Mouse (Mus musculus): Measurements from ENCODE around the gene Mtfmt. TPM values are rescaled to one million over a fixed set of nuclear protein-coding genes. Genes with fewer than 3 reads are reported as not detected.

Mtfmt gene
- polyA plus RNA-seq, 1 experiment from 2014 or later = 19.4 TPM

GRCm38 (mm10) chr9:65467686-65468085 lies 32.1 kb downstream of the Mtfmt start:
- Histone ChIP-seq H3K36me3 (ENCODE audit: insufficient read depth) (peaks cover 35% of the 10 kb centered on the region), H3K27me3 (ENCODE audit: insufficient read depth, low read length) (no peaks in the 10 kb centered on the region), H3K4me1 (ENCODE audit: insufficient read depth) (no peaks in the 10 kb centered on the region), H3K9me3 (ENCODE audit: low read depth, low read length) (no peaks in the 10 kb centered on the region), H3K27ac (ENCODE audit: low read depth) (no peak overlapping the region), H3K9ac (no peak overlapping the region), H3K4me3 (ENCODE audit: low read depth, low read length) (no peak overlapping the region), H3K4me2 (no peak overlapping the region)
- DNase-seq = no peak
- no peak for TF ChIP-seq CTCF (IDR thresholded peaks at IDR 0.05; ENCODE audit: low read depth)
- no peak for ATAC-seq (ENCODE audit: insufficient read depth)
- WGBS = 40% methylated on average over 11 of the region's 11 CpGs

DNA sequence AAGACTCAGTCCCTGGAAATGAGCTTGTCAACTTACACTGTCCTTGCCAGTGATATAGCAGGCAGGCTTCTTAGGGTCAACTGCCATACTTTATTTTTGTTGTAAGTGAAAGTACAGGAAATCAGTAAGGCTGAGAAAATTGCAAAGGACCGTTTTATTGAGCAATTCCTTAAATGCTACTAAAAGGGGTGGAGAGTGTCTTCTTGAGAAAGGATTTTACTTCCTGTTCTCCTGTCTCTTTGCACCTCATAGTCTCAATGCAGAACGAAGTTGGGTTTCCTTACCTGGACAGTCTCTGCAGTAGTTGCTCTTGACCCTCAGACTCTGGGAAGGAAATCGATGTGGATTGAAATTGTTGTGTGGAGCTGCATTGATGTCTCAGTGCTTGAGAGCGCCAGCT lies 37.2 kb downstream of the Mtfmt start:
- no peak overlapping the region for H3K9ac ChIP-seq
- no peak overlapping the region for H3K4me3 ChIP-seq (ENCODE audit: low read depth, low read length)
- DNase-seq (no peak), ATAC-seq (ENCODE audit: insufficient read depth) (no peak)
- H3K27ac ChIP-seq (ENCODE audit: low read depth) = no peak overlapping the region
- H3K4me1 ChIP-seq (ENCODE audit: insufficient read depth) = no peaks in the 10 kb centered on the region
- H3K36me3 ChIP-seq (ENCODE audit: insufficient read depth) = peaks cover 49% of the 10 kb centered on the region
- no peak overlapping the region for H3K4me2 ChIP-seq
- H3K27me3 ChIP-seq (ENCODE audit: insufficient read depth, low read length) = no peaks in the 10 kb centered on the region
- no peak for TF ChIP-seq CTCF (IDR thresholded peaks at IDR 0.05; ENCODE audit: low read depth)
- 81% methylated on average over 4 of the region's 4 CpGs for WGBS
- H3K9me3 ChIP-seq (ENCODE audit: low read depth, low read length) = no peaks in the 10 kb centered on the region

GRCm38 (mm10) chr9:65479158-65479557 lies 43.6 kb downstream of the Mtfmt start:
- 87% methylated on average over 8 of the region's 8 CpGs for WGBS
- no peak for TF ChIP-seq CTCF (IDR thresholded peaks at IDR 0.05; ENCODE audit: low read depth)
- no peaks in the 10 kb centered on the region for H3K4me1 ChIP-seq (ENCODE audit: insufficient read depth)
- H3K9ac ChIP-seq = no peak overlapping the region
- no peaks in the 10 kb centered on the region for H3K27me3 ChIP-seq (ENCODE audit: insufficient read depth, low read length)
- peaks cover 72% of the 10 kb centered on the region for H3K36me3 ChIP-seq (ENCODE audit: insufficient read depth)
- ATAC-seq (ENCODE audit: insufficient read depth) (no peak), DNase-seq (no peak)
- H3K4me2 ChIP-seq = no peak overlapping the region
- no peak overlapping the region for H3K4me3 ChIP-seq (ENCODE audit: low read depth, low read length)
- no peak overlapping the region for H3K27ac ChIP-seq (ENCODE audit: low read depth)
- H3K9me3 ChIP-seq (ENCODE audit: low read depth, low read length) = no peaks in the 10 kb centered on the region

GRCm38 (mm10) chr9:65480071-65480470 lies 44.5 kb downstream of the Mtfmt start:
- Histone ChIP-seq H3K9ac (no peak overlapping the region), H3K4me3 (ENCODE audit: low read depth, low read length) (no peak overlapping the region), H3K4me2 (no peak overlapping the region), H3K4me1 (ENCODE audit: insufficient read depth) (no peaks in the 10 kb centered on the region), H3K9me3 (ENCODE audit: low read depth, low read length) (no peaks in the 10 kb centered on the region), H3K27ac (ENCODE audit: low read depth) (no peak overlapping the region), H3K36me3 (ENCODE audit: insufficient read depth) (peaks cover 81% of the 10 kb centered on the region), H3K27me3 (ENCODE audit: insufficient read depth, low read length) (no peaks in the 10 kb centered on the region)
- no peak for DNase-seq
- no peak for ATAC-seq (ENCODE audit: insufficient read depth)
- WGBS = 77% methylated on average over 5 of the region's 5 CpGs
- no peak for TF ChIP-seq CTCF (IDR thresholded peaks at IDR 0.05; ENCODE audit: low read depth)

DNA sequence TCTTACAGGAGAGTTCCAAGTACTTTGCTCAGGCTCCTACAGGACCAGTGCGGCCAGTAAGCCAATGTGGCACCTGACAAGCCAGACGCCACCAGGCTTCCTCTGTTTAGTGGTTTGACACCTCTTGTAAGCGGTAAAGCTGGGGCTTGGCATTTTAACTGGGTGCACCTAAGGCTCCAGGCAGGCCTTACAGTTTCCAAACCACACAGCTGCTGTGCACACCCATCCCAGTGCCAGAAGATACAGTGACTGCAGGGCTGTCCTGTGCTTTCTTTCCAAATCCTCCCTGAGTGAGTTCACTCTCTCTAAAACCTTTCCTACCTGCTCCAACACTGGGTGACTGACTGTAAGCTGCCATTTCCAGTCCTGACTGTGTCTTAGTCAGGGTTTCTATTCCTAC lies 55.9 kb downstream of the Mtfmt start:
- Histone ChIP-seq H3K4me2 (no peak overlapping the region), H3K27me3 (ENCODE audit: insufficient read depth, low read length) (no peaks in the 10 kb centered on the region), H3K9ac (no peak overlapping the region), H3K36me3 (ENCODE audit: insufficient read depth) (peaks cover 14% of the 10 kb centered on the region), H3K27ac (ENCODE audit: low read depth) (no peak overlapping the region), H3K4me3 (ENCODE audit: low read depth, low read length) (no peak overlapping the region), H3K9me3 (ENCODE audit: low read depth, low read length) (no peaks in the 10 kb centered on the region), H3K4me1 (ENCODE audit: insufficient read depth) (no peaks in the 10 kb centered on the region)
- WGBS = 72% methylated on average over 3 of the region's 3 CpGs
- no peak for TF ChIP-seq CTCF (IDR thresholded peaks at IDR 0.05; ENCODE audit: low read depth)
- no peak for DNase-seq
- no peak for ATAC-seq (ENCODE audit: insufficient read depth)

DNA sequence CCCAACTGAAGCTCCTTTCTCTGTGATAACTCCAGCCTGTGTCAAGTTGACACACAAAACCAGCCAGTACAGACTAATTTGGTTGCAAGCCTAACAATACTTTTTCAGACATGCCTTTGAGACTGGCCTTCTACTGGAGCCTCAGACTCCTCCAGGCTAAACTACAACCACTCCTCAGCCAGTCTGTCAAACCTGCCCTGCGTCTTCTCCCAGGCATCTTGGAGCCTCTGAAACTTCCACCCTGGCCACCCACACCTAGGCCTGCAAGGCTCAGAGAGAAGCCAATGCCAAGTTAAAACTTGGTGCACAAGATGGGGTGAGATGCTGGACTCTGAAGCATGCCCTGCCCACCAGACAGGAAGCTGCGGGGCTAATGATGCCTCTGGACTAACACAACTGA lies 56.8 kb downstream of the Mtfmt start:
- Histone ChIP-seq H3K27me3 (ENCODE audit: insufficient read depth, low read length) (no peaks in the 10 kb centered on the region), H3K36me3 (ENCODE audit: insufficient read depth) (peaks cover 6% of the 10 kb centered on the region; the same call in 1 of the 2 replicates), H3K27ac (ENCODE audit: low read depth) (no peak overlapping the region), H3K9me3 (ENCODE audit: low read depth, low read length) (no peaks in the 10 kb centered on the region), H3K4me2 (no peak overlapping the region), H3K9ac (no peak overlapping the region), H3K4me1 (ENCODE audit: insufficient read depth) (no peaks in the 10 kb centered on the region), H3K4me3 (ENCODE audit: low read depth, low read length) (no peak overlapping the region)
- 80% methylated on average over 2 of the region's 2 CpGs for WGBS
- DNase-seq = no peak
- no peak for TF ChIP-seq CTCF (IDR thresholded peaks at IDR 0.05; ENCODE audit: low read depth)
- no peak for ATAC-seq (ENCODE audit: insufficient read depth)

GRCm38 (mm10) chr9:65492851-65493250 lies 57.3 kb downstream of the Mtfmt start:
- no peak for DNase-seq
- Histone ChIP-seq H3K9ac (no peak overlapping the region), H3K36me3 (ENCODE audit: insufficient read depth) (peaks cover under 1% of the 10 kb centered on the region; the same call in 1 of the 2 replicates), H3K4me1 (ENCODE audit: insufficient read depth) (no peaks in the 10 kb centered on the region), H3K9me3 (ENCODE audit: low read depth, low read length) (no peaks in the 10 kb centered on the region), H3K4me2 (no peak overlapping the region), H3K4me3 (ENCODE audit: low read depth, low read length) (no peak overlapping the region), H3K27ac (ENCODE audit: low read depth) (no peak overlapping the region), H3K27me3 (ENCODE audit: insufficient read depth, low read length) (no peaks in the 10 kb centered on the region)
- WGBS = 88% methylated on average over 4 of the region's 4 CpGs
- TF ChIP-seq CTCF (IDR thresholded peaks at IDR 0.05; ENCODE audit: low read depth) = no peak
- ATAC-seq (ENCODE audit: insufficient read depth) = no peak

GRCm38 (mm10) chr9:65502146-65502545 lies 66.6 kb downstream of the Mtfmt start:
- 34% methylated on average over 8 of the region's 8 CpGs for WGBS

More at GRCm38 (mm10) chr9:65502146-65502545, 66.6 kb downstream of the Mtfmt start:
- H3K4me1 ChIP-seq (ENCODE audit: insufficient read depth) = 0 out of 2 replicates have a peak, but pooled peaks cover 8% of the 10 kb centered on the region
- H3K36me3 ChIP-seq (ENCODE audit: insufficient read depth) = no peaks in the 10 kb centered on the region
- peak; percentile 78 for TF ChIP-seq CTCF (IDR thresholded peaks at IDR 0.05; ENCODE audit: low read depth)
- no peak overlapping the region for H3K9ac ChIP-seq
- H3K27me3 ChIP-seq (ENCODE audit: insufficient read depth, low read length) = no peaks in the 10 kb centered on the region
- no peak overlapping the region for H3K4me2 ChIP-seq
- H3K4me3 ChIP-seq (ENCODE audit: low read depth, low read length) = no peak overlapping the region
- H3K9me3 ChIP-seq (ENCODE audit: low read depth, low read length) = no peaks in the 10 kb centered on the region
- peak; percentile 87 for DNase-seq
- ATAC-seq (ENCODE audit: insufficient read depth) = peak; percentile 73
- H3K27ac ChIP-seq (ENCODE audit: low read depth) = no peak overlapping the region

Other genes starting within 250 kb of the Mtfmt start
- 5.3 and 6.9 TPM in 2 replicates for gene Parp16, start 240.4 kb upstream of the Mtfmt start, polyA plus RNA-seq (2014; fragmentation: Nextera tagmentation; extraction: Ambion mirVana)
- 0.22 TPM in 1 of 2 replicates, not detected in the other for gene Cilp, start 170.6 kb upstream of the Mtfmt start, polyA plus RNA-seq (2014; fragmentation: Nextera tagmentation; extraction: Ambion mirVana)
- 44.7 and 53.0 TPM in 2 replicates for gene Clpx, start 141.5 kb upstream of the Mtfmt start, polyA plus RNA-seq (2014; fragmentation: Nextera tagmentation; extraction: Ambion mirVana)
- gene Pdcd7, start 89.7 kb upstream of the Mtfmt start, polyA plus RNA-seq (2014; fragmentation: Nextera tagmentation; extraction: Ambion mirVana) = 14.5 and 14.8 TPM in 2 replicates
- 0.24 and 0.61 TPM in 2 replicates for gene Ubap1l, start 74.7 kb upstream of the Mtfmt start, polyA plus RNA-seq (2014; fragmentation: Nextera tagmentation; extraction: Ambion mirVana)
- 4.2 and 4.5 TPM in 2 replicates for gene Kbtbd13, start 44.1 kb upstream of the Mtfmt start, polyA plus RNA-seq (2014; fragmentation: Nextera tagmentation; extraction: Ambion mirVana)
- gene Rasl12, start 37.3 kb upstream of the Mtfmt start, polyA plus RNA-seq (2014; fragmentation: Nextera tagmentation; extraction: Ambion mirVana) = 48.8 TPM in 2 replicates
- gene Slc51b, start 12.8 kb upstream of the Mtfmt start, polyA plus RNA-seq (2014; fragmentation: Nextera tagmentation; extraction: Ambion mirVana) = not detected in 2 replicates
- 92.8 and 107 TPM in 2 replicates for gene Spg21, start 25.2 kb downstream of the Mtfmt start, polyA plus RNA-seq (2014; fragmentation: Nextera tagmentation; extraction: Ambion mirVana)
- 0.12 TPM in 1 of 2 replicates, not detected in the other for gene Ankdd1a, start 84.4 kb downstream of the Mtfmt start, polyA plus RNA-seq (2014; fragmentation: Nextera tagmentation; extraction: Ambion mirVana)
- gene Plekho2, start 144.3 kb downstream of the Mtfmt start, polyA plus RNA-seq (2014; fragmentation: Nextera tagmentation; extraction: Ambion mirVana) = 20.9 and 21.8 TPM in 2 replicates
- 16.1 and 18.4 TPM in 2 replicates for gene Pif1, start 151.4 kb downstream of the Mtfmt start, polyA plus RNA-seq (2014; fragmentation: Nextera tagmentation; extraction: Ambion mirVana)
- 20.3 and 25.3 TPM in 2 replicates for gene Rbpms2, start 193.9 kb downstream of the Mtfmt start, polyA plus RNA-seq (2014; fragmentation: Nextera tagmentation; extraction: Ambion mirVana)
- gene Oaz2, start 232.2 kb downstream of the Mtfmt start, polyA plus RNA-seq (2014; fragmentation: Nextera tagmentation; extraction: Ambion mirVana) = 263 and 267 TPM in 2 replicates

Measured in lung, embryonic 14.5 days (tissue).